Mouse (Mus musculus): ENCODE measurements around the gene Chfr. TPM values are rescaled to one million over a fixed set of nuclear protein-coding genes. Genes with fewer than 3 reads are reported as not detected.

The Chfr gene
- 52.8 and 58.0 TPM in 2 replicates for total RNA-seq (2015; ENCODE audit: low replicate concordance)
- total RNA-seq (2017; ENCODE audit: low replicate concordance): 44.9 and 55.7 TPM in 2 replicates

DNA sequence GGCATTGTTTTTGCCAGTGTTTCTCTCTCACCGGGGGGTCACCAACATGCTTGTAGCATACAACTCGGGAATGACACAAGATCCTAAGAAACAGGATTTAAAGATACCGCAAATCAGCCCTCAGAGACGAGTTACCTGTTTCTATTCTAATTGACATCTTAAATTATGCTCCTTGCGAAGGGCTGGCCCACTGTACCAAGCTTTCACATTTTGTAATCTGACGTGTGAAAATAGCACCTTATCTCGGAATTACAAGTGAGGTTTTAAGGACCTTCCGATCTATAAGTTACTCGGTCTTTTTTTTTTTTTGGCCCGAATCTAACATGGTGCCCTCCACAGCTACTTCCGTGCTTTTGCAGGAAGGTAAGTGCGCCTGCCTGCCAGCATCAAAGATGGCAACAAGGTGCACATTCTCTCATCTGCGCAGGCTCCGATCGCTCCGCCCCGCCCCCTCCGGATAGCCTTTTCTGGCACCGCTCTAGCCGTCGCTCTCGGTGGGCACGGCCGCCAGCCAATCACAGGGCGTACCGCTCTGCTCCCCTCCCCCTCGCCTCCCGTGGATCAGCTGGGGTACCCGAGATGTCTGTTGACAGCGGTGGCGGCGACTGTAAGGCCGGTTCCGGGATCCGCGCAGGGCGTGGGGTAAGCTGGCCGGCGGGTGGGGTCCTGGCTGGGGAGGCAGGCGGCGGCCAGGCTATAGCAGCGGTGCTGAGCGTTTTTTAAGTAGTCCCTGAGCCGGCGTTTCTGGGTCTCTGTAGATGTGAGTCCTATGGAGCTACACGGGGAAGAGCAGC, at the start of gene Chfr:
Chfr (plus strand) TSS at position 550 of the 794 bp plus-strand sequence.
- ATAC-seq (replicated peaks; ENCODE audit: low FRiP score, poor library complexity, severe bottlenecking): peak; percentile 99

DNA sequence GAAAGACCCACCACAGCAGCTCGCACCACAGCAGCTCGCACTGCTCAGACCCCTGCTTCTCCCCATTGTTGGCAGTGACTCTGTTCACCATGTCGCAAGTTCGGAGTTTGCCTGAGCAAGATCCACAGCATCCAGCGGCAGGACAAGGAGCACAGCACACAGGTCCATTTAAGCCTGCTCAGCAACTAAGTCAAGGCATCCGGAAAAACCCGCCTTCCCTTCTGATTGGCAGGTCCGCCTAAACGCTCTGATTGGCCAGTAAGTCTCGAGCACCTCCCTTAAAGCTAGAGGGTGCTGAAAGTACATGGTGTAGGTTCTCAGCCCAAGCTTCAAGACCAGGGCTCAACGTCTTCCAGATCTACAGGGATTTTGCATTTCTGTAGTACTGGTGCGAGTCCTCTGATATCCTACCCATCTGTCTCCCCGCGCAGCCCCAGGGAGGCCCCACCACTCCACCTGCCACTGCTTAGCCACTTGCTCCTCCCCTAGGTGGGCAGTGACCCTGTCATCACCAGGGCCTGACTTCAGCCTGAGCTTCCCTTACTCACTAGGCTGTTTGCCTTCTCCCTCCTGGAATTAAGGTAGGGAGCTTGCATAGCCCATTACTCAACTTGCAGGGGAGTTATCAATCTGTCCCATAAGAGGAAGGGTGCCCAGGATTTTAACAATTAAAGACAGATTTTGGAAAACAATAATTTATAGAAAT, 49.3 kb upstream of the Chfr start:
- ATAC-seq (replicated peaks; ENCODE audit: low FRiP score, poor library complexity, severe bottlenecking): no peak

DNA sequence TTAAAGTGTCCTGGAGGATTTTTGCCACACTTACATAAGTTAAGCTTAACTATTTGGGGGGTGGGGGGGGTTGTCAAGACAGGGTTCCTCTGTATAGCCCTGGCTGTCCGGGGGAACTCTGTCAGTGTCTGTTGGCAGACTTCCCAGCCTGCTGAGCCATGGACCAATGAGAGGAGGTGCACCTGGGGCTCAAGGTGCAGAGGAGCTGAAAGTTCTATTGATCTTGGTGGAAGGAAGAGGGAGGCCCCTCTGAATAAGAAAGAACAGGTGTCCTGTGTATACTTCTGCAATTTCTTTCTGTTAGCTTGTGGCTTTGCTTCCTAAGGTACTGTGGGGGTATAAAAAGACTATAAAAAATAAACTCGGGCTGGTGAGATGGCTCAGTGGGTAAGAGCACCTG, 44.1 kb upstream of the Chfr start:
- no peak for ATAC-seq (replicated peaks; ENCODE audit: low FRiP score, poor library complexity, severe bottlenecking)

DNA sequence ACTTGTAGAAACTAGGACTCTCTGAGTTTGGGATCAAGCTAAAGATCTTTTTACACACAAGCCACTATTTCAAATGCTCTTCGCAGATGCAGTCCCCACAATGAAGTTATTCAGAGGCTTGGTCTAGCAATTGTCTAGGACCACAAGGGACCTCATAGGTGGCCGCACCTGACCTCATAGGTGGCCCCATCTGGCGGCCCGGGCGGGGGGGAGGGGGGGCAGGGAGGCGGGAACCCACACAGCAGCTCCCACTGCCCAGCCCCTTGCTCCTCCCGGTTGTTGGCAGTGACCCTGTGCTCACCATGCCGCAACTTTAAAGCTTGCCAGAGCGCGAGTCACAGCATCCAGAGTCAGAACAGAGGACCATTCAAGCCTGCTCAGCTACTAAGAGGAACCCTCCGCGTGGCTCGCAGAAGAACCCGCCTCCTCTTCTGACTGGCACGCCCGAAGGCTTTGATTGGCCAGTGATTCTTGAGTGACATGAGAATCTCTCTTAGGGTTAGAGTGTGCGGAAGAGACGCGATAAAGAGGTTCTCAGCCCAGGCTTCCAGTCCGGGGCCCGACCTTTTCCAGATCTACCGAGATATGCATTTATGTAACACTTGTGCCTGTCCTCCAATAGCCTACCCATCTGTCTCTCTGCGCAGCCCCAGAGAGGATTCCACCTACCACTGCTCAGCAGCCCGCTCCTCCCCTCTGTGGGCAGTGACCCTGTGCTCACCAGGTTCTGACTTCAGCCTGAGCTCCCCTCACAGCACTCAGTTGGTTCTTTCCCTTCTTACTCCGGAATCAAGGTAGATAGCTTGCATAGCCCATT, 41.4 kb upstream of the Chfr start, which contains the start of gene Gm35315:
Gm35315 (minus strand) TSS at position 391 of the 817 bp plus-strand sequence.
- peak; percentile 100 for ATAC-seq (replicated peaks; ENCODE audit: low FRiP score, poor library complexity, severe bottlenecking)

DNA sequence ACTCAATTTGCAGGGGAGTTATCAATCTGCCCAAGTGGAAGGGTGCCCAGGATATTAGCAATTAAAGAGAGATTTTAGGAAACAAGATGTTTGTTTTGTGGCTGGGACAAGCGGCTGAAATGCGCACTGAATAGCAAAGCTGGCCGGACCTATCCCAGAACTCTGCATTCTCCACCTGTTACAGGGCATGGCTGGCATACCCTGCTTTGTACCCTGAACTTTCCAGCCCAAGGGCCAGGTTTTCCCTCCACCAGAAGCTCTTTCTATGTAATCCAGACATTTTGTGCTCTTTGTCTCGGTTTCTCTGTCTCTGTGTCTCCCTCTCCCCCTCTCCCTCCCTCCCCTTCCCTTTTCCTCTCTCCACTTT, 40.8 kb upstream of the Chfr start:
- 0 out of 2 replicates have a peak, but pooled peaks have one; percentile 47 for ATAC-seq (replicated peaks; ENCODE audit: low FRiP score, poor library complexity, severe bottlenecking)

DNA sequence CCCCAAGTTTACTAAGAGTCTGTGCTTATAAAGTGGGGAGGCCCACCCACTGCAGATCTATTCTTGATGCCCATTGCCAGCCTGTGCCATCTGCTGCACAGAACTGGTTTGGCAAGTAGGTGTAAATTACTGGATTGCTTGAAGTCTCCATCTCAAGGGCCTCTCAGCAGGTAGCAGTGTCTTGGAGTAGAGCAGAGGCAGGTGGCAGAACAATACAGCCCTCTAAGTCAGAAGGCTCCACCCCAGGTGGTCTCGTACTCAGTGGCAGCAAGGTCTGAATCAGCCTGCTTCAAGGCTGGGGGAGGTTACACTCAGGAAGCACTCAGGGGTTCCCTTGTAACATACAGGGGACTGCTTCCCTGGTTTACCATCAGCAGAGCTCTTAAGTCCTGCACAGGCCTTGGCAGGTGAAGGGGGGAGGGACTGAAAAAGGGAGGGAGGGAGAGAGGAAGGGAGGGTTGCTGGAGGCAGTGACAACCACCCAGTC, 36.6 kb upstream of the Chfr start:
- no peak for ATAC-seq (replicated peaks; ENCODE audit: low FRiP score, poor library complexity, severe bottlenecking)

DNA sequence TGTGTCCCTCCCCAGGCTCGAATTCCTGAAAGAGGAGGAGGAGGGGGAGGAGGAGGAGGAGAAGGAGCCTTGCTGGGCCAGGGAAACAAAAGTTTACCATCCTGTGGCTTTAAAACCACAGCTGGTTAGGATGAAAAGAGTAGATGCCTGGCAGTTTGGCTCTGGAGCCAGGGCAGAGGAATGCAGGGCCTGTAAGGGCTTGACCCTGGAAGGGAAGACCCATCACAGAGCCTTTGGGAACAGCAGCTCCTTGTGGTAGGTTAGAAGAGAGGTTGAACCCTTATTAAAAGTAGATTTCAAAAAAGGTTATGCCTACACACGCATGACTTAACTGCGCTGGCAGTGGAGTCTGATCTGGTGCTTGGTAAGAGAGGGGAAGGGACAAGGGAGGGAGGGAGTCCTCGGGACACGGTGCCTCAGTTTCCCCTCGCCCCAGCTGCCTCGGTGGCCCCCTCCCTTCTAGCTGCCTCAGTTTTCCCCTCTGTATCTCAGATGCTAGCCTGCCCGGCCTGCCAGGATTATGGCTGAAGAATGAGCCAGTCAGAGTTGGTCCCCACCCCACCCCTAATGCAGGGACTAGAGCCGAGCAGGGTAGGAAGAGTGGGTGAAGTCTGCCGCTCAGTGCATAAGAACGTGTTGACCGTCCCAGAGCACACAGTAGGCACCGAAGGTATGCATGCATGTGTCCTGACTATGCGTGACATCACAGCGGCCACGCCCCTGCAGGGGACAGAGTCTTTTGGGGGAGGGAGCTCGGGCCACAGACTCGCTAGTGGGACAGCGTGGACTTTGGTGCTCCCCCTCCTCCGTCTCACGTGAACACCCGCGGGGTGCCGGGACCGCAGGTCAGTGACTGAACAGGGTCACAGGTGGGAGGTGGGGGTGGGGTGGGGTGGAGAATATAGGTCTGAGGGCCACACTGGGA, 35.7 kb upstream of the Chfr start, which contains the start of gene Plcxd1:
Plcxd1 (plus strand) TSS at position 314 of the 925 bp plus-strand sequence.
- no peak for ATAC-seq (replicated peaks; ENCODE audit: low FRiP score, poor library complexity, severe bottlenecking)

DNA sequence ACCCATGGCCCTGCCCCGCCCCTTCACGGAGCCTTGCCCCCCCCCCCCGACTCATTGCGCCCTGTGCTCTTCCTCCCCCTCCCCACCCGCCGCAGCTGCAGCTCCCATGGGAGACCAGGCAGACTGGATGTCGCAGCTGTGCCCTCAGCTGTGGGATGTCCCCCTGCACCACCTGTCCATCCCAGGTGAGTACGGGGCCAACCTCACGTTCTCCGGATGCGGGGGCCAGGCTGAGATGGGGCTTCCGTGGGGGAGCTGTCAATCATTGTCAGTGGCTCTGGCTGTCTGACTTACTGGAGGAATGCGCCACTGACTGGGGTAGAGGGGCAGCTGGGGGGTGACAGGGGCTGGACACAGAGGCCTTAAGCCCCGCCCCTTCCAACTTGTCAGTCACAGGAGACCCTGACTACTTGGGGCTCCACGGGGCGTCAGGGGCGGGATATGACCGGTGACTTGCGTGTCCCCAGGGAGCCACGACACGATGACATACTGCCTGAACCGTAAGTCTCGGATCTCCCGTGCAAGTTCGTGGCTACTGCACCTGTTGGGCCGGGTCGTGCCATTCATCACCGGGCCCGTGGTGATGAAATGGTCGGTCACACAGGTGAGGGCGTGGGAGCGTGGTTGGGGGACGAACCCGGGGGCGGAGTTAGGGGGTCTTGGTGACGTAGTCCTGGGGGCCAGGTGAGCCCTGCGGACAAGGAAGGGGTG, 34.6 kb upstream of the Chfr start:
- ATAC-seq (replicated peaks; ENCODE audit: low FRiP score, poor library complexity, severe bottlenecking): no peak

DNA sequence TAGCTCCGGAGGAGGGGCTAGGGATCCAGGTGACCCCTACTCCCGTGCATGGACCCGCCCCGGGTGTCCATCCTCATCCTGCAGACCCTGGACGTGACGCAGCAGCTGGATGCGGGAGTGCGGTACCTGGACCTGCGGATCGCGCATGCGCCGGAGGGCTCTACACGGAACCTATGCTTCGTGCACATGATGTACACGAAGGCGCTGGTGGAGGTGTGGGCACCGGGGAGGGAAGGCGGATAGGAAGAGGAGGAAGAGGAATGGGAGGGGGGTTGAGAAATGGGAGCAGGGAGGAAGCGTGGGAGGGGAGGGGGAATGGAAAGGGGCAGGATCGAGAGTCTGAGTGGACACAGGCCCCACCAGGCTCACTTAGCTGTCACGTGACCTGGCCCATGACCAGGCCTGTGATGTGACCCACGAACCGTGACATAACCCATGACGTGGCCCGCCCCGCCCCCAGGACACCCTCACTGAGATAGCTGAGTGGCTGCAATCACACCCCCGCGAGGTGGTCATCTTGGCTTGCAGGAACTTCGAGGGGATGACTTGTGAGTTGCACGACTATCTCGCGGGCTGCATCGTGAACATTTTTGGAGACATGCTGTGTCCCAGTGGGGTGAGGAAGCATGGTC, 33.8 kb upstream of the Chfr start:
- no peak for ATAC-seq (replicated peaks; ENCODE audit: low FRiP score, poor library complexity, severe bottlenecking)

DNA sequence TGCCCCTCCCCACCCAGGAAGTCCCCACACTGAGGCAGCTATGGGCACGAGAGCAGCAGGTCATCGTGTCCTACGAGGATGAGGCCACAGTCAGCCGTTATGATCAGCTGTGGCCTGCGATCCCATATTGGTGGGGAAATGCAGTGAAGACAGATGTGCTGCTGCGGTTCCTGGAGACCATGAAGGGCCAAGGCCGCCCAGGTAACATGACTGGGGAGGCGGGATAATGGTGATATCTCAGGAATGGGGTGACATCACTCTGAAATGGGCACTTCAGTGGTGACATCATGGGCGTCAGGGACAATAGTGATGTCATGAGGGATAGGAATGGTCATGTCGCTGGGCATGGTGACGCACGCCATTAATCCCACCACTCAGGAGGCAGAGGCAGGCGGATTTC, 33.2 kb upstream of the Chfr start:
- ATAC-seq (replicated peaks; ENCODE audit: low FRiP score, poor library complexity, severe bottlenecking): no peak

DNA sequence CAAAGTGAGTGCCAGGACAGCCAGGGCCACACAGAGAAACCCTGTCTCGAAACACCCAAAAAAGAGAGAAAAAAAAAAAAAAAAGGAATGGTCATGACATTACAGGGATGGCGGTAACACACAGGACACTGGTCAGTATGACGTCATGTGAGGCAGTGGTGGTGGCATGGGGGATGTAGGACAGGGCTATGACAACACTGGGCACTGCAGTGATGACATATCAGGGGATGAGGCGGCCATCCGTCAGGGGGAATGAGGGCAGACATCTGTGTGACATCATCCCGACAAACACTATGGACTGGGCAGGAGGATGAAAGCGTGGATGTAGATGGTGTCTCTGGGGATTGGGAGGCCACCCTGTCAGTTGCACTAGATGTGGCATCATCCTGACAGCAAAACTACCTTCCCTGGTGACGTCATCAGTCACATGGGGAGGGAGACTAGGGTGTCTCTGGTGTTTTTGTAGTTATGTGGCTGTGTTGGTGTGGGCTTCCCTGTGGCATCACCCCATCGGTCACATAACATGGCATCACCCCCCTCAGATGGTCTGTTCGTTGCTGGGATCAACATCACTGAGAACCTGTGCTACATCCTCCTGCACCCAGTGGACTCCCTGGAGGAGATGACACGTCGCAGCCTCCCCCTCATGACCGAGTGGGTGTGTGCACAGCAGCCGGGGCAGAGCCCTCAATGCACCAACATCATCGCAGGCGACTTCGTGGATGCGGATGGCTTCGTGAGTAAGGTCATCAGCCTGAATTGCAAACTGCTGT, 32.6 kb upstream of the Chfr start:
- ATAC-seq (replicated peaks; ENCODE audit: low FRiP score, poor library complexity, severe bottlenecking): no peak

DNA sequence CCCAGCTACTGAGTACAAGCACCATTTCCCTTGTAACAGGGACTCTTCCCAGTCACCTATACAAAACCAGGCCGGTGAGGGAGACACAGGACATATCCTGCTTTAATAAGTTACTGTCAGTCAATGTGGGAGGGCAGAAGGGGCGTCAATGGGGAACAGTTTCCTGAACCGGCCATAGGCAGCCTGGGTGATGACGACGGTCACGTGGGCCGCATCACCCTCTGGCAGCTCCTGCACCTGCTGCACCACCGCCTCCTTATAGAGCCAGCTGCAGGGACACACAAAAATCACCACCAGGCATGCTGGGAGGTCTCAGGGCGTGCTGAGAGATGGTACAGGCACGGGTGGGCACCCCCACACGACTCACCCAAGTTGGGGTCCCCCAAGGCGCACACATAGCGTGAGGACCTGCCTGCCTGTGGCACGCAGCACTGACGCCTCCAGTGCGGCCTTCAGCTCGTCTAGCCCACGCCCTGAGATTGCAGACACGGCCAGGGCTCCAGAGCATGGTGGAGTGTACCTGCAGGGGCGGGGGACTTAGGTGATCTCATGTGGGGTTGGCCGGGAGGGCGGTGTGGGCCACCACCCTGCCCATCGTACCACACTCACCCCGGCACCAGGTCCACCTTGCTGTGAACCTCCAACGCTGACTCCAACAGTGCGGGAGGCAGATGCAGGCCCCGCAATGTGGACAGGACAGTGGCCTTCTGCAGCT, 31.6 kb upstream of the Chfr start:
- ATAC-seq (replicated peaks; ENCODE audit: low FRiP score, poor library complexity, severe bottlenecking): no peak

DNA sequence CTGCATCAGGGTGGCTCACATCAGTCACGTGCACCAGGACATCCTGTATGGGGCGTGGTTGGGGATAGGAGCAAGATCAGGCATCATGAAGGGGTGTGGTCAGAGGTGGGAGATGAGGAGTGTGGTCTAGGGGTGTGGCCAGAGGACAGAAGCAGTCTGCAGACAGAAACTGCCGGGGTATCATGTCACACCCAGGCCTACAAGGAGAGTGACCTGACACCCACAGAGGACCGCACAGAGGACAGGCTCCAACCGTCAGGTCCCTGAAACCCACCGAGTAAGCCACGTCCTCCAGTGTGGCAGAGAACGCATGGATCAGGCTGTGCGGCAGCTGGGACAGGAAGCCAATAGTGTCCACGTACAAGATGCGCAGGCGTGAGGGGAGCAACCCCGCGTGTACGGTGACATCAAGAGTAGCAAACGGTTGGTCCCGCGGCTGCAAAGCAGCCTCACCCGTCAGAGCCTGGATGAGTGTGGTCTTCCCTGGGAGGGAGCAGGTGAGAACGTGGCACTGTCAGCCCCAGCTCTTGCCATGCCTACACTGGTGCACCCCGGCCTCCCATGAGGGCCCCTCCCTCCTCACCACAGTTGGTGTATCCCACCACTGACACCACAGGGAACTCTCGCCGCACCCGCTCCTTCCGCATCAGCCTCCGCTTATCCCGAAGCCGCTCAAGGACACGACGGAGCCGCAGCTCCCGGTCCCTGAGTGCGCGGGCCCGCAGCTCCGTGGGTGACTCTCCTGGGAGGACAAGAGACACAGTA, 30.8 kb upstream of the Chfr start:
- ATAC-seq (replicated peaks; ENCODE audit: low FRiP score, poor library complexity, severe bottlenecking): no peak

DNA sequence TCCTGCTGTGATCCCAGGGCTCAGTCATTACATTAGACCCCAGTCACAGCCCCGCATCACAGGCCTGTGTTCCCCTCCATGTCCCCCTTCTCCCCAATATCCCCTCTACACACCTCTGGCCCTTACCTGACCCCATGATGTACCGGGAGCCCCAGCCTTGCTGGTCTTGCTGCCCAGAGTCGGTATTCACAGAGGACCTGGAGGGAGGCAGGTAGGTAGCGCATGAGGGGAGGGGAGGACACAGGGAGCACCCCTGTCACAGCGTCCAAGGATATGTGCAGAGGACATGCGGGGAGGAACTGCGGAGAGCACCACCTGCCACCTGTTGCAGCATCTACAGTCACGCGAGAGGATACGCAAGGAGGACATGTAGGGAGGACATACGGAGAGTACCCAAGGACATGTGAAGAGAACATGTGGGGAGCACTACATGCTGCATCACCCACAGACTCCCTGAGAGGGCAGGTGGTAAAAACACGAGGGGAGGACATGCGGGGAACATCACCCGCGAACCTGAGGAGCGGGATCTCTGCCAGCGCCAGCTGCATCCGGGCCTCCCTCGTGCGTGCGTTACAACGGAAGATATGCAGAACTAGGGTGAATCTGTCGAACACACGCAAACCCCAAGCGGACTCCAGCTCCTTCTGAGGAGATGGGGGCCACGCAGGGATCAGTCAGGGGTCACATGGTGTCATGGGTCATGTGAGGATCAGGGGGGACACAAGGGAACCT, 29.3 kb upstream of the Chfr start:
- ATAC-seq (replicated peaks; ENCODE audit: low FRiP score, poor library complexity, severe bottlenecking): no peak

DNA sequence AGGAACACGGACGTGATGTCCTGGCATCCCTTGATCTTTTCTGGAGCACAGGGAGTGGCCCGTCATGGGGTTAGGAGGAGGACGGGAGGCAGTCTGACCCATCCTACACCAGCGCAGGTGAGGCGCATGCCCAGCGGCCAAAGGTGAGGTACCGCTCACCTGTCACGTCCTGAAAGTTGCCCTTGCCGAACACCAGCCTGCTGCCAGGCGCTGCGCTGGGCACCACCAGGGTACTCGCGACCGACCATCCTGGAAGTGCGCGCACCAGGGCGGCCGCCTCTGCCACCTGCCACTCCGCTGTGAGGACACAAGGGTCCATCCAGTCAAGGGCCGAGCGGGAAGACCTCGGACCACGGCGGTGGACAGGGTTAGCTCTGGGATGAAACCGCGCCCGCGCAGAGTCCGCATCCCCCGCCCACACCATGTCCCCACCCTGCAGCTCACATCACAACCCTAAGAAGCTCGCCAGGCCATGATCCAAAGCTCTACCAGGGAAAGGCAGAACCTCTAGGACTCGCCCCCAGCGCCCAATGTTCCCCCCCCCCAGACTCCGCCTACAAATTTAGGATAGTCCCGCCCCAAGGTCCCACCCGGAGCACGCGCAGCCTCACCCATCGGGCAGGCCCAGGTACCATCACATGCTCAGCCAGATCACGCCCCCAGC, 28.6 kb upstream of the Chfr start:
- ATAC-seq (replicated peaks; ENCODE audit: low FRiP score, poor library complexity, severe bottlenecking): no peak; the same call in 1 of the 2 replicates
